Mouse (Mus musculus) intestine, embryonic 16.5 days (tissue): ENCODE results near the gene Cdh24. TPM values are rescaled to one million over a fixed set of nuclear protein-coding genes. Genes with fewer than 3 reads are reported as not detected.

Source experiments
- ATAC-seq: fragments of 200-750 bp; cut with Nextera tagmentation; 2 replicates; pipeline ENCODE4 v1.8.0; 2017; ENCODE audit warnings: moderate TSS enrichment, moderate library complexity
- H3K27ac ChIP-seq: fragments of 300-500 bp; sonication (generic); 2 replicates; pipeline ENCODE4 v1.5.1; 2014; ENCODE audit warnings: mild to moderate bottlenecking, low read length
- H3K27me3 ChIP-seq: fragments of 300-500 bp; sonication (generic); replicated peaks from 2 replicates; pipeline ENCODE4 v1.6.1; 2014; ENCODE audit warnings: low read length, control low read depth, mixed read lengths; ENCODE audit not compliant: control insufficient read depth, insufficient read depth
- H3K36me3 ChIP-seq: fragments of 300-500 bp; sonication (generic); 2 replicates; pipeline ENCODE4 v1.6.1; 2014; ENCODE audit warnings: low read length, control low read depth; ENCODE audit not compliant: control insufficient read depth, insufficient read depth
- H3K4me1 ChIP-seq: fragments of 300-500 bp; sonication (generic); 2 replicates; pipeline ENCODE4 v1.6.1; 2014; ENCODE audit warnings: low read length, control low read depth, mixed read lengths; ENCODE audit not compliant: control insufficient read depth, insufficient read depth
- H3K4me2 ChIP-seq: fragments of 300-500 bp; sonication (generic); 2 replicates; pipeline ENCODE4 v1.6.1; 2014; ENCODE audit warnings: low read depth, low read length, control low read depth
- H3K4me3 ChIP-seq: fragments of 300-500 bp; sonication (generic); 2 replicates; pipeline ENCODE4 v1.5.1; 2014; ENCODE audit warnings: mild to moderate bottlenecking, low read length
- H3K9ac ChIP-seq: fragments of 300-500 bp; sonication (generic); 2 replicates; pipeline ENCODE4 v1.6.1; 2014; ENCODE audit warnings: low read depth, low read length
- H3K9me3 ChIP-seq: fragments of 300-500 bp; sonication (generic); 2 replicates; pipeline ENCODE4 v1.6.1; 2016; ENCODE audit warnings: low read length, control low read depth; ENCODE audit not compliant: control insufficient read depth
- WGBS: fragments of 180-500 bp; shearing (Covaris S2); extraction: QIAGEN DNeasy Blood & Tissue Kit; methylation state at CpG from one replicate; pipeline ENCODE4 v1.1.7; 2014; 5-methylcytosine and 5-hydroxymethylcytosine counted together
- polyA plus RNA-seq: library from polyadenylated mRNA; unstranded; fragments of >200 nt; fragmentation: Nextera tagmentation; extraction: Ambion mirVana; gene quantifications from 2 replicates; pipeline ENCODE4 v1.2.1, GENCODE M21; 2015

Cdh24 gene
- polyA plus RNA-seq, 1 experiment from 2014 or later = 1.7 TPM

- no peaks in the 10 kb centered on the region for H3K4me1 ChIP-seq
- no peak overlapping the region for H3K4me3 ChIP-seq
- no peak overlapping the region for H3K9ac ChIP-seq
- ATAC-seq = no peak
- H3K9me3 ChIP-seq = no peaks in the 10 kb centered on the region
- no peaks in the 10 kb centered on the region for H3K27me3 ChIP-seq
- WGBS = 77% methylated on average over 4 of the region's 4 CpGs
- H3K4me2 ChIP-seq = no peak overlapping the region
- H3K27ac ChIP-seq = no peak overlapping the region
- H3K36me3 ChIP-seq = peaks cover 11% of the 10 kb centered on the region
Observed at GRCm38 (mm10) chr14:54669381-54669780, 28.2 kb upstream of the Cdh24 start.

- no peak overlapping the region for H3K9ac ChIP-seq
- ATAC-seq = no peak
- H3K9me3 ChIP-seq = no peaks in the 10 kb centered on the region
- H3K27ac ChIP-seq = no peak overlapping the region
- WGBS = 91% methylated on average over 10 of the region's 10 CpGs
- no peaks in the 10 kb centered on the region for H3K27me3 ChIP-seq
- no peak overlapping the region for H3K4me2 ChIP-seq
- no peak overlapping the region for H3K4me3 ChIP-seq
- H3K4me1 ChIP-seq = no peaks in the 10 kb centered on the region
- peaks cover 28% of the 10 kb centered on the region for H3K36me3 ChIP-seq
Observed at GRCm38 (mm10) chr14:54664477-54665222, 23.5 kb upstream of the Cdh24 start.

GRCm38 (mm10) chr14:54660009-54660408 lies 18.8 kb upstream of the Cdh24 start:
- Histone ChIP-seq H3K9ac (no peak overlapping the region), H3K4me1 (no peaks in the 10 kb centered on the region), H3K4me2 (no peak overlapping the region), H3K9me3 (no peaks in the 10 kb centered on the region), H3K27me3 (no peaks in the 10 kb centered on the region), H3K27ac (no peak overlapping the region), H3K4me3 (no peak overlapping the region), H3K36me3 (peaks cover 42% of the 10 kb centered on the region)
- 87% methylated on average over 2 of the region's 2 CpGs for WGBS
- no peak for ATAC-seq

GRCm38 (mm10) chr14:54653496-54653895 lies 12.3 kb upstream of the Cdh24 start:
- under 1% methylated on average over 12 of the region's 12 CpGs for WGBS
- H3K4me3 ChIP-seq = peak overlapping the region; percentile 70
- H3K9me3 ChIP-seq = no peaks in the 10 kb centered on the region
- H3K4me2 ChIP-seq = peak overlapping the region; percentile 87
- no peaks in the 10 kb centered on the region for H3K27me3 ChIP-seq
- H3K36me3 ChIP-seq = peaks cover 37% of the 10 kb centered on the region
- H3K27ac ChIP-seq = peak overlapping the region; percentile 81
- peak; percentile 91 for ATAC-seq
- H3K4me1 ChIP-seq = peaks cover 31% of the 10 kb centered on the region
- peak overlapping the region; percentile 85 for H3K9ac ChIP-seq

- peak overlapping the region; percentile 87 for H3K4me2 ChIP-seq
- WGBS = under 1% methylated on average over 7 of the region's 7 CpGs
- H3K9me3 ChIP-seq = no peaks in the 10 kb centered on the region
- no peak for ATAC-seq
- peak overlapping the region; percentile 81 for H3K27ac ChIP-seq
- peak overlapping the region; percentile 70 for H3K4me3 ChIP-seq
- H3K4me1 ChIP-seq = peaks cover 31% of the 10 kb centered on the region
- H3K27me3 ChIP-seq = no peaks in the 10 kb centered on the region
- H3K9ac ChIP-seq = peak overlapping the region; percentile 85
- peaks cover 37% of the 10 kb centered on the region for H3K36me3 ChIP-seq
Observed at GRCm38 (mm10) chr14:54652787-54653186, 11.6 kb upstream of the Cdh24 start.

- Histone ChIP-seq H3K4me3 (no peak overlapping the region), H3K27ac (no peak overlapping the region), H3K36me3 (peaks cover 37% of the 10 kb centered on the region), H3K9me3 (no peaks in the 10 kb centered on the region), H3K9ac (peak overlapping the region; percentile 27; the same call in 1 of the 2 replicates), H3K4me2 (no peak overlapping the region), H3K4me1 (peaks cover 31% of the 10 kb centered on the region), H3K27me3 (no peaks in the 10 kb centered on the region)
- 67% methylated on average over 4 of the region's 4 CpGs for WGBS
- no peak for ATAC-seq
Observed at GRCm38 (mm10) chr14:54651556-54651955, 10.4 kb upstream of the Cdh24 start.

- Histone ChIP-seq H3K4me1 (peaks cover 31% of the 10 kb centered on the region), H3K27me3 (no peaks in the 10 kb centered on the region), H3K4me3 (no peak overlapping the region), H3K27ac (no peak overlapping the region), H3K9ac (no peak overlapping the region), H3K4me2 (no peak overlapping the region), H3K9me3 (no peaks in the 10 kb centered on the region), H3K36me3 (peaks cover 37% of the 10 kb centered on the region)
- 60% methylated on average over 23 of the region's 23 CpGs for WGBS
- ATAC-seq = peak; percentile 45
Observed at GRCm38 (mm10) chr14:54650621-54651454, 9.7 kb upstream of the Cdh24 start.

GRCm38 (mm10) chr14:54647900-54648299 lies 6.7 kb upstream of the Cdh24 start:
- Histone ChIP-seq H3K27me3 (no peaks in the 10 kb centered on the region), H3K4me3 (no peak overlapping the region), H3K9me3 (no peaks in the 10 kb centered on the region), H3K27ac (no peak overlapping the region), H3K4me2 (no peak overlapping the region), H3K9ac (no peak overlapping the region), H3K36me3 (peaks cover 50% of the 10 kb centered on the region), H3K4me1 (peaks cover 23% of the 10 kb centered on the region)
- WGBS = 80% methylated on average over 4 of the region's 4 CpGs
- no peak for ATAC-seq

- H3K27ac ChIP-seq = no peak overlapping the region
- no peak for ATAC-seq
- no peaks in the 10 kb centered on the region for H3K9me3 ChIP-seq
- peaks cover 50% of the 10 kb centered on the region for H3K36me3 ChIP-seq
- H3K4me3 ChIP-seq = no peak overlapping the region
- H3K4me1 ChIP-seq = peaks cover 14% of the 10 kb centered on the region
- no peak overlapping the region for H3K9ac ChIP-seq
- WGBS = 88% methylated on average over 8 of the region's 8 CpGs
- H3K27me3 ChIP-seq = no peaks in the 10 kb centered on the region
- H3K4me2 ChIP-seq = no peak overlapping the region
Observed at GRCm38 (mm10) chr14:54646898-54647636, 5.9 kb upstream of the Cdh24 start.
